Mouse (Mus musculus) layer of hippocampus, adult 9-11 months (tissue): ENCODE measurements around the gene Nol12.
A peak's percentile ranks its signal among the peaks of the same experiment; 100 is the strongest.

Experiments used
- DNase-seq: peaks from one replicate; pipeline ENCODE4 v3.0.0; 2022

Nol12 gene

GRCm38 (mm10) chr15:78918126-78918525 is 16.6 kb upstream of the Nol12 start:
- no peak for DNase-seq

GRCm38 (mm10) chr15:78919914-78920313 is 14.8 kb upstream of the Nol12 start:
- no peak for DNase-seq

GRCm38 (mm10) chr15:78922700-78923099 is 12.0 kb upstream of the Nol12 start:
- no peak for DNase-seq

- DNase-seq: no peak
Observed at GRCm38 (mm10) chr15:78923585-78923984, 11.1 kb upstream of the Nol12 start.

- no peak for DNase-seq
Observed at GRCm38 (mm10) chr15:78925129-78925528, 9.6 kb upstream of the Nol12 start.

GRCm38 (mm10) chr15:78926021-78926919 is 8.5 kb upstream of the Nol12 start, which contains the start of gene Lgals1:
Gene Lgals1 (plus strand): TSS chr15:78926725.
- DNase-seq: peak; percentile 57

GRCm38 (mm10) chr15:78927021-78927787 is 7.5 kb upstream of the Nol12 start:
- DNase-seq: no peak

GRCm38 (mm10) chr15:78927788-78928457 is 6.8 kb upstream of the Nol12 start:
- peak; percentile 63 for DNase-seq

GRCm38 (mm10) chr15:78928539-78928938 is 6.2 kb upstream of the Nol12 start:
- DNase-seq: no peak

GRCm38 (mm10) chr15:78930192-78930706 is 4.5 kb upstream of the Nol12 start:
- no peak for DNase-seq

GRCm38 (mm10) chr15:78930801-78931426 is 3.8 kb upstream of the Nol12 start:
- no peak for DNase-seq

GRCm38 (mm10) chr15:78931577-78931976 is 3.2 kb upstream of the Nol12 start:
- peak; percentile 41 for DNase-seq

GRCm38 (mm10) chr15:78936403-78936802 is 1.7 kb downstream of the Nol12 start:
- no peak for DNase-seq

GRCm38 (mm10) chr15:78937311-78937710 is 2.6 kb downstream of the Nol12 start:
- no peak for DNase-seq

GRCm38 (mm10) chr15:78937963-78938362 is 3.2 kb downstream of the Nol12 start:
- DNase-seq: no peak

- no peak for DNase-seq
Observed at GRCm38 (mm10) chr15:78940325-78940724, 5.6 kb downstream of the Nol12 start.

- DNase-seq: peak; percentile 62
Observed at GRCm38 (mm10) chr15:78942663-78943062, 7.9 kb downstream of the Nol12 start.

- DNase-seq: no peak
Observed at GRCm38 (mm10) chr15:78946232-78946631, 11.5 kb downstream of the Nol12 start.

GRCm38 (mm10) chr15:78947657-78948056 is 12.9 kb downstream of the Nol12 start, which contains the start of gene Triobp:
Gene Triobp (plus strand): TSS chr15:78947724.
- DNase-seq: peak; percentile 85

GRCm38 (mm10) chr15:78948152-78948725 is 13.5 kb downstream of the Nol12 start:
- no peak for DNase-seq

GRCm38 (mm10) chr15:78948883-78949282 is 14.2 kb downstream of the Nol12 start:
- DNase-seq: no peak

GRCm38 (mm10) chr15:78955663-78956062 is 20.9 kb downstream of the Nol12 start:
- no peak for DNase-seq
